Mouse (Mus musculus) limb, embryonic 12.5 days (tissue): ENCODE data around the gene Fermt2. TPM values are rescaled to one million over a fixed set of nuclear protein-coding genes. Genes with fewer than 3 reads are reported as not detected.
A peak's percentile ranks its signal among the peaks of the same experiment; 100 is the strongest.
"Not testable (repeated sequence)": the region's sequence is repeated elsewhere in the genome, so short reads cannot be mapped to it uniquely, and the experiment has no call there.

ENCODE experiments used
- ATAC-seq: fragments of 200-750 bp; cut with Nextera tagmentation; 2 replicates; pipeline ENCODE4 v1.8.0; 2017; ENCODE audit warnings: low read depth, moderate TSS enrichment; ENCODE audit not compliant: insufficient number of reproducible peaks, insufficient read depth, low FRiP score, low TSS enrichment
- H3K27ac ChIP-seq: fragments of 300-500 bp; sonication (generic); 2 replicates; pipeline ENCODE4 v1.5.1; 2016; ENCODE audit warnings: mild to moderate bottlenecking, moderate library complexity
- H3K27me3 ChIP-seq: fragments of 300-500 bp; sonication (generic); 2 replicates; pipeline ENCODE4 v1.6.1; 2016; ENCODE audit warnings: mild to moderate bottlenecking, moderate library complexity
- H3K36me3 ChIP-seq: fragments of 300-500 bp; sonication (generic); 2 replicates; pipeline ENCODE4 v1.6.1; 2016; ENCODE audit warnings: mild to moderate bottlenecking, moderate library complexity
- H3K4me1 ChIP-seq: fragments of 300-500 bp; sonication (generic); replicated peaks from 2 replicates; pipeline ENCODE4 v1.6.1; 2016
- H3K4me2 ChIP-seq: fragments of 300-500 bp; sonication (generic); 2 replicates; pipeline ENCODE4 v1.6.1; 2016; ENCODE audit warnings: mild to moderate bottlenecking, moderate library complexity
- H3K4me3 ChIP-seq: fragments of 300-500 bp; sonication (generic); replicated peaks from 2 replicates; pipeline ENCODE4 v1.5.1; 2016; ENCODE audit warnings: mild to moderate bottlenecking
- H3K9ac ChIP-seq: fragments of 300-500 bp; sonication (generic); replicated peaks from 2 replicates; pipeline ENCODE4 v1.6.1; 2016; ENCODE audit warnings: mild to moderate bottlenecking, moderate library complexity
- H3K9me3 ChIP-seq: fragments of 300-500 bp; sonication (generic); 2 replicates; pipeline ENCODE4 v1.6.1; 2016; ENCODE audit warnings: mild to moderate bottlenecking, moderate library complexity
- WGBS: fragments of 180-500 bp; shearing (Covaris S2); methylation state at CpG from one replicate; pipeline ENCODE4 v1.1.7; 2016; 5-methylcytosine and 5-hydroxymethylcytosine counted together
- polyA plus RNA-seq: library from polyadenylated mRNA; unstranded; fragments of >200 nt; fragmentation: Nextera tagmentation; extraction: Ambion mirVana; gene quantifications from 2 replicates; pipeline ENCODE4 v1.2.1, GENCODE M21; 2016

The Fermt2 gene
- polyA plus RNA-seq, 1 experiment from 2014 or later, result 128 TPM

GRCm38 (mm10) chr14:45507032-45507431 lies 22.9 kb downstream of the Fermt2 start:
- H3K27ac ChIP-seq, result peak overlapping the region; percentile 88
- peaks cover 34% of the 10 kb centered on the region for H3K36me3 ChIP-seq
- H3K4me1 ChIP-seq, result peaks cover 48% of the 10 kb centered on the region
- no peak overlapping the region for H3K9ac ChIP-seq
- H3K4me2 ChIP-seq, result no peak overlapping the region
- no peaks in the 10 kb centered on the region for H3K27me3 ChIP-seq
- 12% methylated on average over 6 of the region's 6 CpGs for WGBS
- no peak overlapping the region for H3K4me3 ChIP-seq
- ATAC-seq, result peak; percentile 74; the same call in 1 of the 2 replicates
- H3K9me3 ChIP-seq, result no peaks in the 10 kb centered on the region

- H3K9me3 ChIP-seq, result no peaks in the 10 kb centered on the region
- peaks cover 34% of the 10 kb centered on the region for H3K36me3 ChIP-seq
- H3K4me2 ChIP-seq, result no peak overlapping the region
- peaks cover 44% of the 10 kb centered on the region for H3K4me1 ChIP-seq
- no peak overlapping the region for H3K4me3 ChIP-seq
- peak overlapping the region; percentile 88; the same call in 1 of the 2 replicates for H3K27ac ChIP-seq
- no peak for ATAC-seq
- H3K9ac ChIP-seq, result no peak overlapping the region
- 76% methylated on average over 4 of the region's 4 CpGs for WGBS
- H3K27me3 ChIP-seq, result no peaks in the 10 kb centered on the region
These were observed 23.8 kb downstream of the Fermt2 start for GRCm38 (mm10) chr14:45506165-45506564.

- 90% methylated on average over 10 of the region's 10 CpGs for WGBS
These were observed 25.4 kb downstream of the Fermt2 start for GRCm38 (mm10) chr14:45504422-45505113.

GRCm38 (mm10) chr14:45503934-45504333 lies 26.0 kb downstream of the Fermt2 start:
- ATAC-seq, result no peak
- Histone ChIP-seq H3K4me3 (no peak overlapping the region), H3K9me3 (no peaks in the 10 kb centered on the region), H3K27me3 (no peaks in the 10 kb centered on the region), H3K4me2 (no peak overlapping the region), H3K36me3 (peaks cover 48% of the 10 kb centered on the region), H3K4me1 (peaks cover 28% of the 10 kb centered on the region), H3K9ac (no peak overlapping the region), H3K27ac (no peak overlapping the region)
- 87% methylated on average over 3 of the region's 3 CpGs for WGBS

More at GRCm38 (mm10) chr14:45504422-45505113, 25.4 kb downstream of the Fermt2 start:
- no peak for ATAC-seq
- Histone ChIP-seq H3K4me1 (peaks cover 34% of the 10 kb centered on the region), H3K27ac (no peak overlapping the region), H3K4me3 (no peak overlapping the region), H3K27me3 (no peaks in the 10 kb centered on the region), H3K4me2 (no peak overlapping the region), H3K9ac (no peak overlapping the region), H3K9me3 (no peaks in the 10 kb centered on the region), H3K36me3 (peaks cover 42% of the 10 kb centered on the region)

GRCm38 (mm10) chr14:45500052-45500451 lies 29.9 kb downstream of the Fermt2 start:
- 94% methylated on average over 11 of the region's 11 CpGs for WGBS
- peaks cover 65% of the 10 kb centered on the region for H3K36me3 ChIP-seq
- H3K9ac ChIP-seq, result no peak overlapping the region

GRCm38 (mm10) chr14:45497116-45497515 lies 32.8 kb downstream of the Fermt2 start:
- 92% methylated on average over 3 of the region's 3 CpGs for WGBS
- Histone ChIP-seq H3K4me3 (no peak overlapping the region), H3K9ac (no peak overlapping the region), H3K9me3 (0 out of 2 replicates have a peak, but pooled peaks cover 2% of the 10 kb centered on the region), H3K36me3 (peaks cover 53% of the 10 kb centered on the region), H3K4me2 (no peak overlapping the region), H3K4me1 (no peaks in the 10 kb centered on the region; the same call in 1 of the 2 replicates), H3K27ac (no peak overlapping the region), H3K27me3 (no peaks in the 10 kb centered on the region)
- ATAC-seq, result no peak

More at GRCm38 (mm10) chr14:45500052-45500451, 29.9 kb downstream of the Fermt2 start:
- Histone ChIP-seq H3K4me1 (no peaks in the 10 kb centered on the region), H3K27me3 (no peaks in the 10 kb centered on the region), H3K4me3 (no peak overlapping the region), H3K9me3 (0 out of 2 replicates have a peak, but pooled peaks cover 2% of the 10 kb centered on the region), H3K27ac (no peak overlapping the region), H3K4me2 (no peak overlapping the region)
- ATAC-seq, result no peak

- H3K27ac ChIP-seq, H3K27me3 ChIP-seq, H3K9ac ChIP-seq, H3K4me3 ChIP-seq, ATAC-seq, H3K4me2 ChIP-seq, H3K4me1 ChIP-seq, H3K9me3 ChIP-seq: not testable (repeated sequence)
- WGBS, result 93% methylated on average over 14 of the region's 14 CpGs
- peaks cover 61% of the 10 kb centered on the region for H3K36me3 ChIP-seq
These were observed 34.1 kb downstream of the Fermt2 start for GRCm38 (mm10) chr14:45495810-45496209.

- H3K4me2 ChIP-seq, result no peak overlapping the region
These were observed 36.0 kb downstream of the Fermt2 start for GRCm38 (mm10) chr14:45493891-45494290.

GRCm38 (mm10) chr14:45492668-45493067 lies 37.2 kb downstream of the Fermt2 start:
- peaks cover 38% of the 10 kb centered on the region for H3K36me3 ChIP-seq
- no peak overlapping the region for H3K4me3 ChIP-seq
- no peak overlapping the region for H3K27ac ChIP-seq

More at GRCm38 (mm10) chr14:45493891-45494290, 36.0 kb downstream of the Fermt2 start:
- Histone ChIP-seq H3K9me3 (0 out of 2 replicates have a peak, but pooled peaks cover 2% of the 10 kb centered on the region), H3K36me3 (peaks cover 49% of the 10 kb centered on the region), H3K27ac (no peak overlapping the region), H3K4me3 (no peak overlapping the region), H3K4me1 (no peaks in the 10 kb centered on the region; the same call in 1 of the 2 replicates), H3K27me3 (no peaks in the 10 kb centered on the region), H3K9ac (no peak overlapping the region)
- WGBS, result 98% methylated on average over 4 of the region's 4 CpGs
- no peak for ATAC-seq

GRCm38 (mm10) chr14:45492038-45492437 lies 37.9 kb downstream of the Fermt2 start:
- WGBS, result 73% methylated on average over 4 of the region's 4 CpGs
- Histone ChIP-seq H3K27ac (no peak overlapping the region), H3K36me3 (peaks cover 37% of the 10 kb centered on the region)

More at GRCm38 (mm10) chr14:45492668-45493067, 37.2 kb downstream of the Fermt2 start:
- Histone ChIP-seq H3K27me3 (no peaks in the 10 kb centered on the region), H3K4me1 (no peaks in the 10 kb centered on the region; the same call in 1 of the 2 replicates), H3K9me3 (no peaks in the 10 kb centered on the region), H3K4me2 (no peak overlapping the region), H3K9ac (no peak overlapping the region)
- ATAC-seq, result no peak
- WGBS, result 93% methylated on average over 4 of the region's 4 CpGs

GRCm38 (mm10) chr14:45487201-45487600 lies 42.7 kb downstream of the Fermt2 start:
- WGBS, result 83% methylated on average over 2 of the region's 2 CpGs
- not testable (repeated sequence) for ATAC-seq, H3K27me3 ChIP-seq

More at GRCm38 (mm10) chr14:45492038-45492437, 37.9 kb downstream of the Fermt2 start:
- ATAC-seq, result no peak
- no peak overlapping the region for H3K4me2 ChIP-seq
- no peaks in the 10 kb centered on the region; the same call in 1 of the 2 replicates for H3K4me1 ChIP-seq
- H3K9me3 ChIP-seq, result no peaks in the 10 kb centered on the region
- no peaks in the 10 kb centered on the region for H3K27me3 ChIP-seq
- H3K4me3 ChIP-seq, result no peak overlapping the region
- H3K9ac ChIP-seq, result no peak overlapping the region

More at GRCm38 (mm10) chr14:45487201-45487600, 42.7 kb downstream of the Fermt2 start:
- peaks cover 39% of the 10 kb centered on the region for H3K36me3 ChIP-seq
- not testable (repeated sequence) for H3K9me3 ChIP-seq, H3K4me3 ChIP-seq, H3K9ac ChIP-seq, H3K4me1 ChIP-seq, H3K4me2 ChIP-seq, H3K27ac ChIP-seq
